Mouse (Mus musculus): ENCODE results near the gene Dnajb12. TPM values are rescaled to one million over a fixed set of nuclear protein-coding genes. Genes with fewer than 3 reads are reported as not detected.
A peak's percentile ranks its signal among the peaks of the same experiment; 100 is the strongest.

The Dnajb12 gene
- total and polyA plus RNA-seq, 2 experiments from 2014 or later: 25.7 to 47.9 TPM

DNA sequence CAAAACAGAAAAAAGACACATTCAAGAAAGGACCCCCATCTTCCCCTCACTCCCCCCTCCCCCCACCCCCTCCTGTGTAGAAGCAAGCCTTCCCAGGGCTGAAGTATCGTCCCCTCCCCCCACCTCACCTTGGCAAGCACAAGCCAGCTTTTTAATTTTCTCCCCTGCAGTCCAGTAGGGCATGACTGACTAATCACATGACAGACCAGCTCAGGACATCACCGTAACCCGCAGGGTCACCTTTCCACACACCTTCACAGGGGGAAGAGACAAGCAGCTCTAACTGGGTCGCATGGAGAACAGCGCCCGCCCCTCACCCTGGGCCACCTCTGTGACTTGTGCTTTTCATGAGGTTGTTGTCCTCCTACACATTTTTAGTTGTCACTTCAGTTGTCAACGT is 30.0 kb upstream of the Dnajb12 start:
- Histone ChIP-seq H3K4me2 (ENCODE audit: low read depth, low read length, poor library complexity, severe bottlenecking) (no peak overlapping the region), H3K9ac (replicated peaks; ENCODE audit: low read length, poor library complexity, severe bottlenecking) (no peak overlapping the region), H3K27ac (ENCODE audit: low read depth, low read length) (no peak overlapping the region), H3K36me3 (ENCODE audit: insufficient read depth, low read length) (no peaks in the 10 kb centered on the region), H3K9me3 (ENCODE audit: low read length) (no peaks in the 10 kb centered on the region), H3K4me1 (ENCODE audit: insufficient read depth, low read length) (no peaks in the 10 kb centered on the region), H3K27me3 (ENCODE audit: insufficient read depth, low read length) (no peaks in the 10 kb centered on the region), H3K4me3 (ENCODE audit: low read depth, low read length) (no peak overlapping the region)
- no peak for TF ChIP-seq CTCF (IDR thresholded peaks at IDR 0.05)
- 85% methylated on average over 7 of the region's 7 CpGs for WGBS
- DNase-seq (ENCODE audit: low spot score): no peak
- ATAC-seq (ENCODE audit: low FRiP score): no peak

DNA sequence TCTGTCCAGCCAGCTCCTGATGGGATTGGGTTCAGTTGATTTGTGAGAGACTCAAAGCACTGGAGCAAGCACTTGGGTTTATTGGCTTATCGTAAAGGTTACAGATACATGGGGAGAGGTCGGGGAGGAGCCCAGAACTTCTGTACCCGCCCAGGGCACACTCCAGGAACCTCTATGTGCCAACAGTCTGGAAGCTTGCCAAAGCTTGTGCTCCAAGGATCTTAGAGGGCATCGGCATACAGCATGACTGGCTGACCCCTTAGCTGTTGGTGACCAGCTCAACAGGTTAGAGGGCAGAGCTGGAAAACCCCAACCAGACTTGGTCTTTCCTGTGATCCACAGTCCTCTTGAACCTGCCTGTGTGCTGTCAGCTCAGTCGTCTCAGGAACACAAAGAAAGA is 22.2 kb upstream of the Dnajb12 start:
- DNase-seq (ENCODE audit: low spot score) (no peak), ATAC-seq (ENCODE audit: low FRiP score) (no peak)
- Histone ChIP-seq H3K4me2 (ENCODE audit: low read depth, low read length, poor library complexity, severe bottlenecking) (no peak overlapping the region), H3K4me1 (ENCODE audit: insufficient read depth, low read length) (no peaks in the 10 kb centered on the region), H3K4me3 (ENCODE audit: low read depth, low read length) (no peak overlapping the region), H3K9me3 (ENCODE audit: low read length) (no peaks in the 10 kb centered on the region), H3K9ac (replicated peaks; ENCODE audit: low read length, poor library complexity, severe bottlenecking) (no peak overlapping the region), H3K36me3 (ENCODE audit: insufficient read depth, low read length) (no peaks in the 10 kb centered on the region), H3K27me3 (ENCODE audit: insufficient read depth, low read length) (no peaks in the 10 kb centered on the region), H3K27ac (ENCODE audit: low read depth, low read length) (no peak overlapping the region)
- TF ChIP-seq CTCF (IDR thresholded peaks at IDR 0.05): no peak
- 88% methylated on average over 5 of the region's 5 CpGs for WGBS

DNA sequence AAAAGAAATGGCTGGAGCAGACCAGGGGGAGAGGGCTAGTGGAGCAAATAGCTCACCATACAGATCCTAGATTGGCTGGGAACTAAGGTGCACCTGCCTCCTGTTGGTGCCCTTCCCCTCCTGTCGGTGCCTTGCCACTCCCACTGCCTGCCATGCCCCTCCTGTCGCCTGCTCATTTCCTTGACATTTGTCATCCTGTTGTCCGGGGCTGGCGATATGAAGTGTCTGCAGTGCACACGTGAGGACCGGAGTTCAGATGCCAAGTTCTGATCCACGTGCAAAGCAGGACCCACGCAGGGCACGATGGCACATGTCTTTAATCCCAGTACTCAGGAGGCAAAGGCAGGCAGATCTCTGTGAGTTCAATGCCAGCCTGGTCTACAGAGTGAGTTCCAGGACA is 18.7 kb upstream of the Dnajb12 start:
- DNase-seq (ENCODE audit: low spot score) (no peak), ATAC-seq (ENCODE audit: low FRiP score) (no peak)
- H3K9ac ChIP-seq (replicated peaks; ENCODE audit: low read length, poor library complexity, severe bottlenecking): no peak overlapping the region
- no peak for TF ChIP-seq CTCF (IDR thresholded peaks at IDR 0.05)
- H3K9me3 ChIP-seq (ENCODE audit: low read length): no peaks in the 10 kb centered on the region
- no peaks in the 10 kb centered on the region for H3K4me1 ChIP-seq (ENCODE audit: insufficient read depth, low read length)
- H3K27ac ChIP-seq (ENCODE audit: low read depth, low read length): no peak overlapping the region
- WGBS: 89% methylated on average over 9 of the region's 9 CpGs
- H3K4me2 ChIP-seq (ENCODE audit: low read depth, low read length, poor library complexity, severe bottlenecking): no peak overlapping the region
- H3K4me3 ChIP-seq (ENCODE audit: low read depth, low read length): no peak overlapping the region
- no peaks in the 10 kb centered on the region for H3K27me3 ChIP-seq (ENCODE audit: insufficient read depth, low read length)
- H3K36me3 ChIP-seq (ENCODE audit: insufficient read depth, low read length): no peaks in the 10 kb centered on the region

DNA sequence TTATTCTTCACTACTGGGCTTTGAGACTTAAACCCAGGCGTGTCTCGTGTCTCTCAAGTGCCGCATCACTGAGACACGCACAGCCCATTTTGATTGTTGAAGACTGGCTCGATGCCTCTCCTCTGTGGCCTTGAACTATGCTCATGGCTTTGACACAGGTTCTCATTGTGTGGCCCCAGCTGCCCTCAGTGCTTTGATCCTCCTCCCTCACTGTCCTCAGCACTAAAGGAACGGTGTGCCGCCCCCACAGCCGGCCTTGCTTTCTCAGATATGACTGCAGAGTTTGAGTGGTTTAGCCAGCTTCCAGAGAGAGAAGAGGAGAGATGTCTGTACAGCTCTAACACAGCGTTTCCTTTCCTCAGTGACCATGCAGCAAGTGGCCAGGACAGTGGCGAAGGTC is 18.2 kb upstream of the Dnajb12 start:
- Histone ChIP-seq H3K4me2 (ENCODE audit: low read depth, low read length, poor library complexity, severe bottlenecking) (no peak overlapping the region), H3K9me3 (ENCODE audit: low read length) (no peaks in the 10 kb centered on the region), H3K9ac (replicated peaks; ENCODE audit: low read length, poor library complexity, severe bottlenecking) (no peak overlapping the region), H3K36me3 (ENCODE audit: insufficient read depth, low read length) (no peaks in the 10 kb centered on the region), H3K4me3 (ENCODE audit: low read depth, low read length) (no peak overlapping the region), H3K27ac (ENCODE audit: low read depth, low read length) (no peak overlapping the region), H3K4me1 (ENCODE audit: insufficient read depth, low read length) (no peaks in the 10 kb centered on the region), H3K27me3 (ENCODE audit: insufficient read depth, low read length) (no peaks in the 10 kb centered on the region)
- DNase-seq (ENCODE audit: low spot score) (no peak), ATAC-seq (ENCODE audit: low FRiP score) (no peak)
- 85% methylated on average over 10 of the region's 10 CpGs for WGBS
- no peak for TF ChIP-seq CTCF (IDR thresholded peaks at IDR 0.05)

DNA sequence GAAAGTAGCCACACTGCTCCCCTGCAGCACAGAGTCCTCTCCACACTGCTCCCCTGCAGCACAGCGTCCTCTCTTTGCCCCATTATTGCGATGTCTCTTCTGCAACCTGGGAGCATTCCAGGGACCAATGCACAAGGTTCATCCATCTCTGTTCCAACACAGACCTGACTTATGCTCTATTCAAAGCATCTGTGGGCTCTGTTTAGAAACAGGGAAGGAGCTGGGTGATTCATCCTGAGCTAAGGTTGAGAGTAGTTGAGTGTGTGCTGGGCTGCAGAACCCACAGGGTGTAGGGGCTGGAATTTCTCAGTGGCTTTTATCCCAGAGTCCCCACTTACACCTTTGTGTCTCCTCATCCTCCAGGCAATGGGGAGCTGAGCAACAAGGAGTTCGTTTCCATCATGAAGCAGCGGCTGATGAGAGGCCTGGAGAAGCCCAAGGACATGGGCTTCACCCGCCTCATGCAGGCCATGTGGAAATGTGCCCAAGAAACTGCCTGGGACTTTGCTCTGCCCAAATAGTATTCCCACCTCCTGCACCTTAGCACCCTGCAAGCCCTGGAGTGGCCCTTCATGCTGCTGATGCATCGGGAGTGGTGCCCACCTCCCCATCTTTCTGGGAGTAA is 16.4 kb upstream of the Dnajb12 start:
- H3K36me3 ChIP-seq (ENCODE audit: insufficient read depth, low read length): no peaks in the 10 kb centered on the region
- no peak for TF ChIP-seq CTCF (IDR thresholded peaks at IDR 0.05)
- no peak overlapping the region for H3K4me2 ChIP-seq (ENCODE audit: low read depth, low read length, poor library complexity, severe bottlenecking)
- DNase-seq (ENCODE audit: low spot score) (no peak), ATAC-seq (ENCODE audit: low FRiP score) (no peak)
- no peaks in the 10 kb centered on the region for H3K27me3 ChIP-seq (ENCODE audit: insufficient read depth, low read length)
- H3K27ac ChIP-seq (ENCODE audit: low read depth, low read length): no peak overlapping the region
- no peak overlapping the region for H3K4me3 ChIP-seq (ENCODE audit: low read depth, low read length)
- H3K4me1 ChIP-seq (ENCODE audit: insufficient read depth, low read length): no peaks in the 10 kb centered on the region
- no peaks in the 10 kb centered on the region for H3K9me3 ChIP-seq (ENCODE audit: low read length)
- H3K9ac ChIP-seq (replicated peaks; ENCODE audit: low read length, poor library complexity, severe bottlenecking): no peak overlapping the region
- 83% methylated on average over 6 of the region's 6 CpGs for WGBS

DNA sequence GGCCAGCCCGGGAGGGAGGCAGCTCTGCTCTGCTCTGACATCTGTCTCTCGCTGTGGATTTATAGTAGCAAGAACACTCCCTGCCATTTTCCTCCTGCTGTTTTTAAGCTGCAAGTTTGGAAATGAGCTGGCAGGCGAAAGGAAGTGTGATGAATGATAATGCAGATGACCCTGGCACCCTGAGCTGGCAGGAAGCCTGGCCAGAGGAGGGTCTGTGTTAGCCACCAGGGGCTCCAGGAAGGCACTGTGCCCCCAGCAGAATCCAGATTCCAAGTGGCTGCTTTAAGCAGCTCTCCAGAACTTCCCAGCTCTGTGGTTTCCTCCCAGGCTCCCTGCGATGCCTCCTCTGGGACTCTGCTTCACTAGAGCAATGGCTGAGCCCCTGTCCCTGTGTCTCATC is 15.7 kb upstream of the Dnajb12 start:
- no peak for TF ChIP-seq CTCF (IDR thresholded peaks at IDR 0.05)
- no peak overlapping the region for H3K4me3 ChIP-seq (ENCODE audit: low read depth, low read length)
- H3K27ac ChIP-seq (ENCODE audit: low read depth, low read length): no peak overlapping the region
- H3K4me1 ChIP-seq (ENCODE audit: insufficient read depth, low read length): no peaks in the 10 kb centered on the region
- WGBS: 53% methylated on average over 4 of the region's 4 CpGs
- no peaks in the 10 kb centered on the region for H3K9me3 ChIP-seq (ENCODE audit: low read length)
- DNase-seq (ENCODE audit: low spot score) (peak; percentile 10), ATAC-seq (ENCODE audit: low FRiP score) (no peak)
- no peaks in the 10 kb centered on the region for H3K27me3 ChIP-seq (ENCODE audit: insufficient read depth, low read length)
- H3K36me3 ChIP-seq (ENCODE audit: insufficient read depth, low read length): no peaks in the 10 kb centered on the region
- H3K9ac ChIP-seq (replicated peaks; ENCODE audit: low read length, poor library complexity, severe bottlenecking): no peak overlapping the region
- H3K4me2 ChIP-seq (ENCODE audit: low read depth, low read length, poor library complexity, severe bottlenecking): no peak overlapping the region
